Mouse (Mus musculus): ENCODE results near the gene Gm5108.

DNA sequence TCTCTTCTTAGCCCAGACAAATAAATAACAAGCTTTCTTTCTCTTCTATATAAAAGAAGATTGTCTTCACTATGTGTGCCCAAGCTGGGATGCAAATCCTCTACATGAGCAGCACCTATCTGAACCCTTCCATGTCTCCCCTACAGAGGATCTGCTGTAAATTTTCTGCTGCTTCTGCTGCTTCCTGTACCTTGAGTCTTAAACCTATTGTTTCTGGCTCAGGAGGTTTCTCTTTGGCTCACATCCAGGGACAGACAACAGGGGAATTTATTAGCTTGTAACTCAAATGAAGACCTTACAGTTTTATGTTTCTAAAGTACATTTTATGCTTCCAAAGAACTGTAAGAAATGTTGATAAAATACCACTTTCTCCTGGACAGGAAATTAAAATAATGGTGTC, 5.5 kb downstream of the Gm5108 start:
- no peak for TF ChIP-seq POLR2A (IDR thresholded peaks at IDR 0.05; ENCODE audit: extremely low read depth, insufficient read depth, low read length)
- no peak for TF ChIP-seq CTCF (IDR thresholded peaks at IDR 0.05; ENCODE audit: low read depth, low read length)
